Mouse (Mus musculus): ENCODE measurements around the gene 4930535I16Rik.

Gene 4930535I16Rik

DNA sequence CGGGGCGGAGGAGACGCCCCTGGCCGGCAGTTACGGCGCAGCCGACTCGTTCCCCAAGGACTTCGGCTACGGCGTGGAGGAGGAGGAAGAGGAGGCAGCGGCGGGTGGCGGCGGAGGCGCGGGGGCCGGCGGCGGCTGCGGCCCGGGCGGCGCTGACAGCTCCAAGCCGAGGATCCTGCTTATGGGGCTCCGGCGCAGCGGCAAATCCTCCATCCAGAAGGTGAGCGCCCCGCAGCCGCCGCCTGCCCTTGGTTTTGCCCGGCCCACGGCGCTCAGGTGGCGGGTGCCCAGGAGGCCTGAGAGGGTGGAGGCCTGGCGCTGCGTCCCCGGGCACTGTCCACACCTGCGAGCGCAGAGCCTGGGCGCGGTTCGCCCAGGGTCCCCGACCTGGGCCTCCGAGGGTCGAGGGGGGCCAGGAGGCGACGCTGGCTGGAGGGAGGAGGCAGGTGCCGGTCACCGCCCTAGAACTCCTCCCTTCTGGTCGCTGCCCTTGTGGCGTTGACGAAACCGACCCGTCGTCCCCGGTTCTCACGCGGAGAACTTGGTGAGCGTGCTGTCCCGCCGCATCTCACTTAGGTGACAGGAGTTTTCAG is at the start of gene 4930535I16Rik:
TSS of gene 4930535I16Rik (minus strand) at position 475 of the 593 bp plus-strand sequence.
- peak in 1 of 2 experiments; percentile 26 for DNase-seq

DNA sequence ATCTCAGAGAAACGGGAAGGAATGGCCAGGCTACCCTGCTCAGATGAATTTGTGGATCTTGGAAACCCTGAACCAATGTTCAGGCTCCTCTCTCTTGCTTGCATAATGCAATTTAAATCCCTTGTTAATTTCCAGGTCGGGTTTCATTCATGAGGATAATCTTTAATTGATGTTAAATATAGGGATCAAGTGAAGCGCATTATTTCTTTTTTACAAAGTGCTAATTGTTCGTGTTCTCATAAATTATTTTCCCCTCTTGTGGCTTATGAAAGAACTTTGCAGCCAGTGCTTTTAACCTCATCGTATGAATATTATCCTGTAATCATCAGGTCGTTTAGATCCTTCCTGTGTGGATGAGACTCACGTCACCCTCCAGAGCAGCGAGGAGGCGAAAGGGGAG is 44.9 kb upstream of the 4930535I16Rik start:
- no peak for DNase-seq

DNA sequence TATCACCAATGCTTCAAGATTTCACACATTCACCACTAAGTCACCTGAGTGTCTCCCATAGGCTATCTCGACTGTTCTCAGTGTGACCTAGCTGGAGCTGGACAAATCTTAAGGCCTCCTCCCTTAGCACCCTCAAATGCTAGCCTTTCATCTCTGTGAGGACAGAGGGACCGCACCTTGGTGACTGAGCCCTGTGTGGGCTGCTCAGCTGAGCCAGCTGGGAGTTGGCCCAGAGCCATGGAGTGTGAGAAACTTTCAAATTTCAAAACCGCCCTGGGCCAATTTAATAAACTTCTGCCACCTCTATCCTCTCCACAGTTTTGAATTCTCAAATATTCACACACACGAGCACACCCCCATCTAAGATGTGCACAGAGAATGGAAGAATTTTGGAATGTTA is 43.1 kb upstream of the 4930535I16Rik start:
- no peak for DNase-seq

DNA sequence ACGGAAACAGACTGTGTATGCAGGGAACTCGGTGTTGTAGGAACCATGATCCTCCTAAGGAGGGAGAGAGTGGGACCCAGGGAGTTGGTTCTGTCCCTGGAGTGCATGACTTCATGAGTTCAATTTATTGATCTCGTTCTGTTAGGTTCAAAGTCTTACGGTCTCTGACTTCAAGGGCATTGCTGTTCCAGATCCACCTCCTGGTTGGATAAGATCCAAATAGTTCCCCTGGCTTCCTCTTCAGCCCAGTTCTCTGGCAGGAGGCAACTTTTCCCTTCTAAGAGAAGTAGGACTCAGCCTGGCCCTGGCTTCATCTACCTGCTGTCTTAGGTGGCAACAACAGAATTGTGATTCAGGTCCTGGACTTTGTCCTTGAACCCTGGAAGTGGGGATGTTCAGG is 40.1 kb upstream of the 4930535I16Rik start:
- DNase-seq, result no peak

DNA sequence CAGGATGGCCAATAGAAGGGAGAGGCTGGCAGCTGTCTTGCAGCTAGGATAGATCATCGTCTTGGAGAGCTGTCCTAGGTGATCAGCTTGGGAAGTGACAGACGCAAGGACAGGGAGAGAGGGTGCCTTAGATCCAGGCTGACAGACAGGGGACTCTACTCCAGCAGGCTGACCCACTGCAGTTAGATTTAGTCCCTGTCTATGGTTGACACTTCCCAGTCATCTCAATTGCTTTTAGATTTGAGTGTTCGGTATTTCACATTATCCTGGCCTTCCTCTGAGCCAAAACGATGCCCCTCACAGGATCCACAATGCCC is 39.6 kb upstream of the 4930535I16Rik start:
- no peak for DNase-seq

DNA sequence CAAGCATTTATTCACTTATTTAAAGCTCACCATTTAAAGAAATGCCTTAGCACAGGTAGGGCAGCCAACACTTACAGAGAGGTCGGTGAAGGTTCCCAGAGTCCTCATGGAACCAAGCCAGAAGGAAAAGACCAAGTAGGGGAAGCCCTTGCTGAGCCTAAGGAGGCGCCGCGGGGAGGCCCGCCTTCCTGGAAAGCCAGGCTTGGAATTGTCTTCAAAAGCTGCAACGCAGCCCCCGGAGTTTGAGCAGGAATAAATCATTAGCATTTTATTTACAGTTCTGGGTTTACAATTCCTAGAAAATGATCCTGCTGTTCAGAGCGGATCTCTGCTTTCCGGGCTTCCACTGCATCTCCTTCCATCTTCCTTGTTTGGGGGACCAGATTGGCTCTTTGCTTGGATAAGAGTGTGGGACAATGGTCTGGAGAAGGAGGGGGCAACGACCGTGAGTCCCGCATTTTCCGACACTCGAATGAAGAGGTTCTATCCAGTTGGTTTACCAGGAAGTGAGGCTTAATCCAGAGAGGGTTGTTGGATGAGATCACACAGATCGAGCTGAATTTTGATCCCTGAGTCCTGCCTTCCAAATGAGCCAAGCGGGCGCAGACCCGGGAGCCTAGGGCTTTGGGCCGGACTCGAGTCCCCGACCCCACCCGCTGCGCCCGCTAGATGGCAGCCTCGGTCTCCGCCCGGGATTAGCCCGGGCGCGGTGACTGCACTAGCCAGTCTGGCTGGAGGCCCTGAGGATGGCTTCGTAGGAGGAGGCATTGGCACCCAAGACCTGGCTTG is 39.1 kb upstream of the 4930535I16Rik start:
- peak in 1 of 2 experiments; percentile 16 for DNase-seq

DNA sequence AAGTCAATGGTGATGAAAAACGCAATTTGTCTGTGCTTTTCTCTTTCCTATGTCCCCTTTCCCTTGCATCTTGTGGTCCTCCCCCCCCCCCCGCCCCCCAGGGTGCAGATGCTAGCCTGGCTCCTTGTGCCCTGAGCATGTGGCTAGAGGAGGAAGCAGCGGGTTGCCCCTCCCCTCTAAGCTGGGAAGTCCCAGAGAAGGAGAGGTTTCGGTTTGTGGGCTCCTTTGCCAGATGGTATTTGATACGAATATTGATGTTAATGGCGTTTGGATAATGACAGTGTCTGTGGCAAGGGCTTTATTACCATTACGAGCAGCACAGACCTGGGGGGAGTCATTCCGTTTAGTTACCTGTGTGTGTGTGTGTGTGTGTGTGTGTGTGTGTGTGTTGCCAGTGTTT is 34.2 kb upstream of the 4930535I16Rik start:
- no peak for DNase-seq

DNA sequence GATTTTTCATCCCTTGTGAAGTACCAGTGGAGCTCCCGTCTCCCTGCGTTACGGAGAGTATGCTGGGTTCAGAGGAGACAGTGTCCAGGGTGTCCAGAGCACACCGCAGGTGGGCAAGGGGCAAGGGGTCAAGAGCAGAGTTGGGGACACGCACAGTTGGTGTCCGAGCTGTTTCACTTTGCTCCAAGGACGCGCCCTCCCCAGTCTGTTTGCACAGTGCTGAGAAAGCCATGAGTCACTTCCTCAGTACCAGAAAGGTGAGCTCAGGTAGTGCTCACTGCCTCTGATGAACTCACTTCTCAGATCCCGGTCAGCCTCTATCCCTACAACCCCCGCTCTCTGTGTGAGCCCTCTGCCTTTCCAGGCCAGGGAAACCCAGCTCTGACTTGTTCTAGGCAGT is 31.8 kb upstream of the 4930535I16Rik start:
- no peak for DNase-seq

DNA sequence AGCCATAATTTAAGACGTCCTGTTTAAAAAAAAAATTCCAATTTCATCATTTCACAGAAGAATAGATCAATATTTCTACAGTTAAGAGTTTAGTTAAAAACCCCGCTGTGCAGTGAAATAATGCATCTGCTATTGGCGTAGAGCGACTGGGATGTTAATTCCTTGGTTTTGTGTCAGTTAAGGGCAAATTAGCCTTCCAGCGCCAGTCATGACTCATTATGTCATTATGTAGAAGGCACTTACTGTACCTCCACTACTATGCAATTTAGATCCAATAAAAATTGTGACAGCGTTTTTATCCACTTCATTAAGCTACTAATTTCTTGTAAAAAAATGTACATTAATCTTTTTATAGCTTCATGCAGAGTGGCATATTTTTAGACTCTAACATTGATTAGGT is 31.1 kb upstream of the 4930535I16Rik start:
- DNase-seq, result no peak

DNA sequence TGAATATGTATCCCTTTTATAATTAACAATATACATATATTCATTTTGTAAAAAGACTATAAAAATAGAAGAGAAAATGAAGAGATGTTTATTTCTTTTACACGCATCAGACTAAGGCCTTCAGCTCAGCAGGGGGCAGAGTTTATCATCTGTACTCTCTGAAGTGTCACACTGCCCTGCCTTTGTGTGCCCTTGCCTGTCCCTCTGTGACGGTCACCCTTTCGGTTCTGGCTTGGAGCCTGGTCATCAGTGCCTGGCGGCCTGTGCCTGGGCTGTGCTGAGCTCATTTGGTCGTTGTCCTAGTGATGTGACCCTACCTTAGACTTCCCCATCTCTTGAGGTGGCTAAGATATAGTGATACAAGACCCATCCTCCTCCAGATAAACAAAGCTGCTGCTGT is 29.3 kb upstream of the 4930535I16Rik start:
- DNase-seq, result no peak

DNA sequence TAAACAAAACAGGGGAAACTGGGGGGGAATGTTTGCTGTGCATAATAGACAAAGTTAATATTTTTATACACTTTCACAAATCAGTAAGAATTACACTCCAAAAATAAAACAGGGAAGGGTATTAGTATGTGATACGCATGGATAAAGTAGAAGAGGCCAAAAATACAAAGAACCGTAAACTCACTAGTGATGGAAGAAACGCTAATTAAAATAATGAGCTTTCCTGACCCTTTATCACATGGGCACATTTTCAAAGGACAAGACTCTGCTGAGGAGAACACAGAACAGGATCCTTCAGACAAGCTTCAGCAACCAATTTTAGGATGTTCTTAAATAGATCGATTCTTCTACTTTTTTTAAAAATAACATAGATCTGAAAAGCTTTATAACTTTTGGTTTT is 28.9 kb upstream of the 4930535I16Rik start:
- no peak for DNase-seq

DNA sequence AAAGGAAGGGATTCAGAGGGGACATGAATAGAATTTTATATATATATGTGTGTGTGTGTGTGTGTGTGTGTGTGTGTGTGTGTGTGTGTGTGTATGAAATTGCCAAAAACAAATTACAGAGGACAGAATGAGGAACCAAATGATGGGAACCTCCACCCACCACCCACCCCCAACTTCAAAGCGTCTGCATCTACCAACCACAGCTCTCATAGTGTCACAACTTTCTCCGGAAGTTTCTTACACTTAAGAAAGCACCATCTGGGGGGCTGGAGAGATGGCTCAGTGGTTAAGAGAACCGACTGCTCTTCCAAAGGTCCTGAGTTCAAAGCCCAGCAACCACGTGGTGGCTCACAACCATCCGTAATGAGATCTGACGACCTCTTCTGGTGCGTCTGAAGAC is 23.1 kb upstream of the 4930535I16Rik start:
- peak in 1 of 2 experiments; percentile 17 for DNase-seq

DNA sequence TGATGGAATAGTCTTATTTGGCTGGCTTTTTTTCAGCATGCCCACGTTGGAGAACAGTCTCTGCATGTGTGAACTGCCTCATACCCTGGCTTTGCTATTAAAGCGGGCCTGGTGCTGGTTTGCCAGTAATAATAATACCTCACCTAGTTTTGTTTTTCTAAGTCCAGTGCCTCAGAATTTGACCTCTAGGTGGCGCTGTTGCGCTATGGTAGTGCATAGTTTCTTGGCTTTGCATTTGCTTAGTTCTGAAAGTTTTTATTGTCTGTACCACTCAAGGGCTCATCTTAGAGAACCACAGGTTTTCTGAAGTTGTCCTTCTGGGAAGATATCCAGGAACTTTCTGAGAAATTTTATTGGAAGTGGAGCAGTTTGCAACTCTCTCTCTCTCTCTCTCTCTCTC is 22.0 kb upstream of the 4930535I16Rik start:
- peak; percentile 19 to 24 for DNase-seq

DNA sequence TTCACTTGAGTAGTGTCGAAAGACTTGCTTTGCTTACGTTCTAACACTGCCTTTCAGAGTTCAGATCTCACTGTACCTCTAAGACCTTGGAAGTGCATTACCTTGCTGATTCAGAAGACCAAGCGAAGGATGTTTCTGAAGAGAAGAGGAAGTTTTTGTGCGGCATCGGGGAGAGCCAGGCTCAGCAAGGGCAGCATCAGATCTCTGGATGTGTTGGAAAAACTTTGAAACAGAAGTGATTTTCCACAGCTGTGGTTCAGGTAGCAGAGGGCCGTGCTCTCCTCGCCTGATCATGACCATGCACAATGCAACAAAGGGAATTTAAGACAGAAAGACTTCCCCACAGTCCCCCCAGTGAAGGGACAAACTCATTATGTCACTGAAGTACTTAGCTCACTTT is 18.2 kb upstream of the 4930535I16Rik start:
- no peak for DNase-seq

DNA sequence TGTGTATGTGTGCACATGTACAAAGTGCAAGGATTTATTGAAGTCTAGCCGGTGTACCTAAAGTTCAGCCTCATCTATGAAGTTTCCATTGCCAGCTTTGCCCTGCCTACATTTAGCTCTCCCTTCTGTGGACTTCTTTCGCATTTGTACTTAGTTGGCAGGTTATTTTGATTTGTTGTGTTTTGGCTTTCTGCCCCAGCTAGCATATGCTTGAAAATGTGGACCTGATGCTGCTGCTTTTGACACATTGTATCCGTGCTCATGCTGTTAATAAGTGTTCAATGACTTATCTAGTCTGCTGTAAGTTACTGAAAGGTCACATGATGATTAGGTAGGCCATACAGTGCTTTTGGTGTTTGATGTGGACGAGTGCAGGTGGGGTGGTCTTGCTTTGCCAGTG is 16.5 kb upstream of the 4930535I16Rik start:
- no peak for DNase-seq

DNA sequence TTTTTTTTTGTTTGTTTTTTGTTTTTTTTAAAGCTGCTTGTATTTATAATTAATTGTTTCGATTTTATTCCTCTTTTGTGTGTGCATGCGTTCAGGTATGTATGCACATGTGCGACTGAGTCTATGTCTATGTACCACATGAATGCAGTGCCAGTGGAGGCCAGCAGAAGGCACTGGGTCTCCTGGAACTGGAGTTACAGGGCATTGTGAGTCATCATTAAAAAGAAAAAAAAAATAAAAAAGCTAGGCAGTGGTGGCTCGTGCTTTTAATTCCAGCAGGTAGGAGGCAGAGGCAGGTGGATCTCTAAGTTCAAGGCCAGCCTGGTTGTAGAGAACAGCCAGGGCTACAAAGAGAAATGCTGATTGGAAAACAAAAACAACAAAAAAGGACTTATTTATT is 12.2 kb upstream of the 4930535I16Rik start:
- DNase-seq, result no peak

DNA sequence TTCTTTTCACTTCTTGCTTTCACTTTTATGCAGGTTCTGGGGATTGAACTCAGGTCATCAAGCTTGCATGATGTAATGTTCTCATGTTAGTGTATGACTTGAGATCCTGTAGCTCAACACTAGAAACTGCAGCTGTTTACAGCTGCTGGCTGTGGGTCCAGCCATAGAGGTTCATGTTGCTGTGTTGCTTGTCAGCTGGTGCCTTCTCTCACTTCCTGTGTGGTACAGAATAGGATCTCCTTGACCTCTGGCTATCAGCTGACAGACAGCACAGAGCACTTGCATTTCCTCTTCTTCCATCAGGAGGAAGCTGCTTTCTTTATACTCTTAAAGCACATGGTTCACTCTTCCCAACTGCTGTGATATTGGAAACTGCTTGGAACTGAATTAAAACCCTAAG is 10.1 kb upstream of the 4930535I16Rik start:
- DNase-seq, result no peak

DNA sequence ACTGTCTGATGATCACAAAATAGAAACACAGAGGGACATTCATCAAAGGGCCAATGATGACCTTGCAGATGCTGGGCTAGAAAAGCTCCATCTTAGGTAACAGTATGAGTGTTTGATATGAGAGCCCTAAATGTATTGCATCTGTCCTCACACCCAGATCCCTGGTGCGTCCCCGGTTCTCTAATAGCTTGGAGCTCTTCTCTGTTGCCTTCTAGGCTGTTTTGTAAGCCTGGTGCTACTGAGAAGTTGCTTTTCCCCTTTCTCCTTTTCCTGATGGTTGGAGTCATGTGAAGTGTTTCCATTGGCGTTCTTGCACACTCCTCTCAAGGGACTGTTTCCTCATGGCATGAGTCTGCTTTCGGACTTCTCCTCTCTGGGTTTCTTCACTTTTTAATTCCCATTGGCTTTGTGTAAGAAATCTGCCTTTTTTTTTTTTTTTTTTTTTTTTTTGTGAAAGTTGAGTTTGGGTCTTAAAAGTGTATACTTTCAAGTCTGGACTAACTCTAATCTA is 3.3 kb upstream of the 4930535I16Rik start:
- no peak for DNase-seq

DNA sequence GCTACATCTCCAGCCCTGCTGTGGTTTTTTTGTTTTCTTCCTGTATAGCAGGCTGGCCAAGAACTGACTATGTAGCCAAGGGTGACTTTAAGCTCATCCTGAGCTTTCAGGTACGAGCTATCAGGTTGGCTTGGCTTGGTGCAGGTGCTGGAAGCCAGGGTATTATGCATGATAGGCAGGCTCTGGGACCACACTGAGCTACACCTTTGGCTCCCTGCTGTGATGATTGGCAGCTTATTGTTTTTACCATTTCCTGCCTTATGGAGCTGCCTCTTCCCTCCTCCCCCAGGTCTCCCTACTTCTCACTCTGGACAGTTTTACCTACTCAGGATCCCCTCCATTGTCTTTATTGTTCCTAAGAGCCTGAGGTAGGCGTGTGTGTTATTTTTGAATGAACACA is 1.0 kb upstream of the 4930535I16Rik start:
- no peak for DNase-seq

DNA sequence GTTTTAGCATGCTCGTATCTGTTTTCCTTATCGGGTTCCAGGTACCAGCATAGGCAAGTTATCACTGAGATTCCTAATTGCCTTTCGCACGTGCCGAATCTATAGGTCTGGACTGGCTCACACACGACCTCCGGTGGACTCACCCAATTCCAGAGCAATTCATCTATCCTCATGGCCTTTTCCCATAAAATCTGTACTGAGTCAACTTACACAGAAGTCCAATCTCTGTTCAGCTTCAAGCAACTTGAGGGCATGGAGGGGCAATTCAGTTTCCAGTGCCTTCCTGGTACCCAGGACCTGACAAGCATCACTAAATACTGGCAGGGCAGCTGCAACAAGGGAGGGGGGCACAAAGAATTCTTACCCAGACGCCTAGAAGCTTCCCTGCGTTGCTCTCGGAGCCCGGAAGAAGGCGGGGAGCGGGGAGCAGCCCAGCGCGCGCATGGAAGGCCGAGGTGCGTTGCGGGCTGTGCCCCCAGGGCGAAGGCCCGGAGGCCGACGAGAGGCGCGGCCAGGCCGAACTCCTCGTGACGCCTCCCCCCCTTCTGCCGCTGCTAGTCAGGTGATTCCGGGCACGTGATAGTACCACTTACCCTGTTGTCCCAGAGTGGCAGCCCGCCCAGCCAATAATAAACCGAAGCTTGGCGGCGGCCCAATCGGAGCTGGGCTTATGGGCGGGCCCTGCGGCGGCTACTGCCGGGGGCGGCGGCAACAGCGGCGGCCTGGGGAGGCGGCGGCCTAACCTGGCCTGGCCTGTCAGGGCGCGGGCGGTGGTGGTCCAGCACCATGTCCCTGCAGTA is 874 bp downstream of the 4930535I16Rik start, which contains the start of gene Rragc:
TSS of gene Rragc (plus strand) at position 699 of the 800 bp plus-strand sequence.
- DNase-seq, result peak; percentile 99

DNA sequence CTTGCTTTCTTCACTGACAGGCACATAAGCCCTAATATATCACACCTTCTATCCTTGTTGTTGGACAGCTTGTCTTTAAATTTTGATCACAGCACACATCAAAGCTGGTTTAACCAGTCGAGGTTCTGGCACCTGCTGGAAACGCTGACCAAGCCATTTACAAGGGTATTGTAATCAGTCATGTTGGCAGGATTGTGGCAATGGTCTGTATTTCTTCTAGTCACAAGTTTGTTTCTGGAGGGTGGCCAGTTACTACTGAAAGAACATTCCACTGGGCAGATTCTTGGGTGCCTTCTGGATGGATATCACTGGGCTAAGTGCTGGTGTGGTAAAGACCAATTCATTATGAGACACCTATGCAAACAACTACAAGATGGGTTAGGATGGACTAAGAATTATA is 5.4 kb downstream of the 4930535I16Rik start:
- DNase-seq, result no peak

DNA sequence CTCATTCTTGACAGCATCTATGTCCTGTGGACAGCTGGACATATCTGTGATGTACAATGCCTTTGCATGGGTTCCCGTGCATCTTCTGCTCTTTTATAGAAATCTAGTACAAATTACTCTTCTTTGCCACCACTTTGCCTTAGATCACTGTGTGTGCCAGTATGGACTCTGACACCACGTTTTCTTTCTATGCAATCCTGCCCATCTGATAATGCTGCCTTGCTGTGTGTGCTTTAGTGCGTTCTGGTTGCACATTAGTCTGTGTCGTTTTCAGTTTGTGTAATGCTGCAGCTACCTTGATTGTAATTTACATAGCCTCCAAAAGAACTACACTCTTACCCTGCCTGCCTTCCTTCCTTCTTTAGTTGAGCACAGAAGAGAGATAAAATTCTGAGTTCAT is 6.3 kb downstream of the 4930535I16Rik start:
- DNase-seq, result no peak

DNA sequence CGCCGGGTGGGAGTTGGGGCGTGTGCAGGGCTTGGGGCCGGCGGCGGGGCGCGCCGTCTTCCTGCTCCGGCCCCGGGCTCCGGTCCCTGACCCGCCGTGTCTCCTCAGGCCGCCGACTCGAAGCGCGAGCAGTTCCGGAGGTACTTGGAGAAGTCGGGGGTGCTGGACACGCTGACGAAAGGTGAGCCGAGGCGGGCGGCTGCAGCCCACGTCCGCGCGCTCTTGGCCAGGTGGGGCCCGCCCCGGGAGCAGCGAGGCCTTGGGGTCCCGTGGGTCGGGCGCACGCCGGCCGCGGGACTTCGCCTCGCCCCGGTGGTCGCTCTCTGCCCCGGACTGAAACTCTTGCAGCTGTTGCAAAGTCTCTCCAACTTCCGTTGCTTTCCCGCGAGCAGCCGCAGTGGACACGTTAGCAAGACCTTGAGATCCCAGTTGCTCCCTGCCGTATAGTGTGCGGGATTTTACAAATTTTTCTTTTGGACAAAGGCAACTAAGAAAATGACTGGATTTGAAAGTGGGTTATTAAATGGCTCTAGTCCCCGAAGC is 12.6 kb downstream of the 4930535I16Rik start:
- no peak for DNase-seq

All from thymus, adult 18-20 months (tissue).